Mouse (Mus musculus): ENCODE data around the gene Nkap. TPM values are rescaled to one million over a fixed set of nuclear protein-coding genes. Genes with fewer than 3 reads are reported as not detected.
"Not testable (repeated sequence)": the region's sequence is repeated elsewhere in the genome, so short reads cannot be mapped to it uniquely, and the experiment has no call there.

Gene Nkap
- polyA plus RNA-seq, 1 experiment = 17.8 TPM

GRCm38 (mm10) chrX:37144954-37145353 lies 18.4 kb downstream of the Nkap start:
- Histone ChIP-seq H3K27ac (ENCODE audit: insufficient read depth, low read length) (no peak overlapping the region), H3K4me3 (ENCODE audit: insufficient read depth, low read length) (no peak overlapping the region), H3K4me1 (ENCODE audit: control insufficient read depth, insufficient read depth, low read length) (no peaks in the 10 kb centered on the region)
- TF ChIP-seq CTCF (IDR thresholded peaks at IDR 0.05; ENCODE audit: borderline replicate concordance, insufficient read depth, low read length) (no peak), POLR2A (IDR thresholded peaks at IDR 0.05; ENCODE audit: low read depth, low read length) (no peak)

- TF ChIP-seq POLR2A (IDR thresholded peaks at IDR 0.05; ENCODE audit: low read depth, low read length) (no peak), CTCF (IDR thresholded peaks at IDR 0.05; ENCODE audit: borderline replicate concordance, insufficient read depth, low read length) (no peak)
- Histone ChIP-seq H3K4me1 (ENCODE audit: control insufficient read depth, insufficient read depth, low read length) (no peaks in the 10 kb centered on the region), H3K4me3 (ENCODE audit: insufficient read depth, low read length) (no peak overlapping the region), H3K27ac (ENCODE audit: insufficient read depth, low read length) (no peak overlapping the region)
Measured at GRCm38 (mm10) chrX:37157839-37158238, 31.2 kb downstream of the Nkap start.

GRCm38 (mm10) chrX:37161169-37161568 lies 34.6 kb downstream of the Nkap start:
- TF ChIP-seq CTCF (IDR thresholded peaks at IDR 0.05; ENCODE audit: borderline replicate concordance, insufficient read depth, low read length) (no peak), POLR2A (IDR thresholded peaks at IDR 0.05; ENCODE audit: low read depth, low read length) (no peak)
- H3K27ac ChIP-seq (ENCODE audit: insufficient read depth, low read length) = no peak overlapping the region
- no peak overlapping the region for H3K4me3 ChIP-seq (ENCODE audit: insufficient read depth, low read length)
- H3K4me1 ChIP-seq (ENCODE audit: control insufficient read depth, insufficient read depth, low read length) = no peaks in the 10 kb centered on the region

GRCm38 (mm10) chrX:37163115-37163514 lies 36.5 kb downstream of the Nkap start:
- Histone ChIP-seq H3K27ac (ENCODE audit: insufficient read depth, low read length) (no peak overlapping the region), H3K4me3 (ENCODE audit: insufficient read depth, low read length) (no peak overlapping the region), H3K4me1 (ENCODE audit: control insufficient read depth, insufficient read depth, low read length) (no peaks in the 10 kb centered on the region)
- TF ChIP-seq POLR2A (IDR thresholded peaks at IDR 0.05; ENCODE audit: low read depth, low read length) = no peak
- no peak for TF ChIP-seq CTCF (IDR thresholded peaks at IDR 0.05; ENCODE audit: borderline replicate concordance, insufficient read depth, low read length)

GRCm38 (mm10) chrX:37167085-37167484 lies 40.5 kb downstream of the Nkap start:
- TF ChIP-seq POLR2A (IDR thresholded peaks at IDR 0.05; ENCODE audit: low read depth, low read length) (no peak), CTCF (IDR thresholded peaks at IDR 0.05; ENCODE audit: borderline replicate concordance, insufficient read depth, low read length) (no peak)
- no peak overlapping the region for H3K27ac ChIP-seq (ENCODE audit: insufficient read depth, low read length)
- H3K4me3 ChIP-seq (ENCODE audit: insufficient read depth, low read length) = no peak overlapping the region
- H3K4me1 ChIP-seq (ENCODE audit: control insufficient read depth, insufficient read depth, low read length) = no peaks in the 10 kb centered on the region

- Histone ChIP-seq H3K4me1 (ENCODE audit: control insufficient read depth, insufficient read depth, low read length) (no peaks in the 10 kb centered on the region), H3K27ac (ENCODE audit: insufficient read depth, low read length) (no peak within 1 kb of the TSS), H3K4me3 (ENCODE audit: insufficient read depth, low read length) (no peak within 1 kb of the TSS)
- TF ChIP-seq CTCF (IDR thresholded peaks at IDR 0.05; ENCODE audit: borderline replicate concordance, insufficient read depth, low read length) = no peak
- no peak for TF ChIP-seq POLR2A (IDR thresholded peaks at IDR 0.05; ENCODE audit: low read depth, low read length)
Measured at GRCm38 (mm10) chrX:37168742-37169141, 42.1 kb downstream of the Nkap start, which contains the start of gene Akap14. Gene Akap14 (minus strand): TSS chrX:37168842.

GRCm38 (mm10) chrX:37184401-37184800 lies 57.8 kb downstream of the Nkap start:
- not testable (repeated sequence) for H3K27ac ChIP-seq (ENCODE audit: insufficient read depth, low read length); H3K4me3 ChIP-seq (ENCODE audit: insufficient read depth, low read length); H3K4me1 ChIP-seq (ENCODE audit: control insufficient read depth, insufficient read depth, low read length)

- H3K4me1 ChIP-seq (ENCODE audit: control insufficient read depth, insufficient read depth, low read length) = no peaks in the 10 kb centered on the region
- no peak overlapping the region for H3K27ac ChIP-seq (ENCODE audit: insufficient read depth, low read length)
- TF ChIP-seq POLR2A (IDR thresholded peaks at IDR 0.05; ENCODE audit: low read depth, low read length) (no peak), CTCF (IDR thresholded peaks at IDR 0.05; ENCODE audit: borderline replicate concordance, insufficient read depth, low read length) (no peak)
- peak overlapping the region; percentile 88 for H3K4me3 ChIP-seq (ENCODE audit: insufficient read depth, low read length)
Measured at GRCm38 (mm10) chrX:37190755-37191104, 64.1 kb downstream of the Nkap start.

- Histone ChIP-seq H3K4me3 (ENCODE audit: insufficient read depth, low read length) (peak within 1 kb of the TSS; percentile 88), H3K27ac (ENCODE audit: insufficient read depth, low read length) (0 out of 2 replicates have a peak within 1 kb of the TSS, but pooled peaks have one; percentile 4), H3K4me1 (ENCODE audit: control insufficient read depth, insufficient read depth, low read length) (no peaks in the 10 kb centered on the region)
- TF ChIP-seq CTCF (IDR thresholded peaks at IDR 0.05; ENCODE audit: borderline replicate concordance, insufficient read depth, low read length) (no peak), POLR2A (IDR thresholded peaks at IDR 0.05; ENCODE audit: low read depth, low read length) (peak; percentile 5; the same call in 1 of the 2 replicates)
Measured at GRCm38 (mm10) chrX:37191105-37191743, 64.6 kb downstream of the Nkap start, which contains the start of the genes Ndufa1 and Rnf113a1. Gene Ndufa1 (minus strand): TSS chrX:37191163. Gene Rnf113a1 (plus strand): TSS chrX:37191245.

- Histone ChIP-seq H3K4me1 (ENCODE audit: control insufficient read depth, insufficient read depth, low read length) (no peaks in the 10 kb centered on the region), H3K27ac (ENCODE audit: insufficient read depth, low read length) (no peak overlapping the region), H3K4me3 (ENCODE audit: insufficient read depth, low read length) (peak overlapping the region; percentile 88)
- no peak for TF ChIP-seq CTCF (IDR thresholded peaks at IDR 0.05; ENCODE audit: borderline replicate concordance, insufficient read depth, low read length)
- no peak for TF ChIP-seq POLR2A (IDR thresholded peaks at IDR 0.05; ENCODE audit: low read depth, low read length)
Measured at GRCm38 (mm10) chrX:37191744-37192379, 65.3 kb downstream of the Nkap start.

Measured in embryonic fibroblast, embryonic 13.5 days (primary cell).